Comparison of ENCODE assay signal across 10 mouse cellular contexts in the genomic region with DNA sequence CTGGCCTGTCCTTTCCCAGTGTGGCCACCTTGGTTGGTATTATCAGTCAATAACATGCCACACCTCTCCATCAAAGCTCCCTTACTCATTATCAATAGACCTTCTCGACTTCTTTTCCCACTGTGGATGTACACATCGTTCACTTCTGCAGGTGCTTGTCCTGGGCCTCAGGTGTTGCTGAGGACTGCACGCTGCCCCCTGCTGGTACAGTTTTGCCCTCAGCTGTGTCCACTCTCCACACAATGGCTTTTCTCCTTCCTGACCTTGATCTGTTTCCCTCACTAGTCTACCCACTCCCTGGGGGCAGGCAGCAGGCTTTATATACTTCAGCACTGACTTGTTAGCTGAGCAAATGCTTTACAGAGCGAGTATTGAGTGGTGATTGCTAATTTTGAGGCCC. TPM values are rescaled to one million over a fixed set of nuclear protein-coding genes. Genes with fewer than 3 reads are reported as not detected.
DNase-seq lines count a peak whose midpoint lies in the region; ATAC-seq and TF ChIP-seq lines count a peak whose summit lies in the region.
"Had no signal": no experiment of that assay in that cellular context is flagged by ENCODE, and none has a peak within 500 bp of the region (broad histone marks: within the 10 kb centered on the region; RNA-seq: fewer than 3 reads in every experiment).

No protein-coding gene starts in this region.

- WGBS in hindbrain, postnatal 0 days = 42% methylated on average over 4 of the region's 4 CpGs
- 42% methylated on average over 4 of the region's 4 CpGs for WGBS in hindbrain, embryonic 14.5 days
- 42% methylated on average over 4 of the region's 4 CpGs for WGBS in forebrain, embryonic 14.5 days

- H3K27me3 ChIP-seq in hindbrain, postnatal 0 days (ENCODE audit: insufficient read depth, low read length) = no peaks in the 10 kb centered on the region
- H3K27me3 ChIP-seq in hindbrain, embryonic 14.5 days (ENCODE audit: control insufficient read depth, insufficient read depth, low read length) = no peaks in the 10 kb centered on the region
- no peaks in the 10 kb centered on the region for H3K27me3 ChIP-seq in ES-Bruce4 (ENCODE audit: control insufficient read depth, insufficient read depth, low read length, poor library complexity, severe bottlenecking)
- H3K27me3 ChIP-seq in forebrain, embryonic 14.5 days (replicated peaks; ENCODE audit: control insufficient read depth, insufficient read depth, low read length) = no peaks in the 10 kb centered on the region
- H3K27me3 ChIP-seq: embryonic facial prominence, embryonic 15.5 days had no signal

- TF ChIP-seq POLR2A in ES-Bruce4 (IDR thresholded peaks at IDR 0.05; ENCODE audit: insufficient read depth, low read length) = no peak

- TF ChIP-seq EP300 in ES-Bruce4 (IDR thresholded peaks at IDR 0.05; ENCODE audit: insufficient read depth, low read depth, low read length) = no peak

- H3K4me3 ChIP-seq in hindbrain, postnatal 0 days (ENCODE audit: low read length) = no peak overlapping the region
- H3K4me3 ChIP-seq in hindbrain, embryonic 14.5 days (replicated peaks; ENCODE audit: low read length) = no peak overlapping the region
- H3K4me3 ChIP-seq in ES-Bruce4 (ENCODE audit: low read depth, low read length) = no peak overlapping the region
- H3K4me3 ChIP-seq in forebrain, embryonic 14.5 days (ENCODE audit: low read depth, low read length) = no peak overlapping the region
- H3K4me3 ChIP-seq: embryonic facial prominence, embryonic 15.5 days had no signal

- H3K27ac ChIP-seq in hindbrain, postnatal 0 days = no peak overlapping the region
- H3K27ac ChIP-seq in hindbrain, embryonic 14.5 days = no peak overlapping the region
- no peak overlapping the region for H3K27ac ChIP-seq in ES-Bruce4 (ENCODE audit: insufficient read depth, low read length)
- H3K27ac ChIP-seq in forebrain, embryonic 14.5 days (ENCODE audit: low read depth, low read length) = no peak overlapping the region
- H3K27ac ChIP-seq: embryonic facial prominence, embryonic 15.5 days had no signal

- no peak overlapping the region for H3K9ac ChIP-seq in hindbrain, postnatal 0 days (replicated peaks; ENCODE audit: low read length)
- no peak overlapping the region for H3K9ac ChIP-seq in hindbrain, embryonic 14.5 days
- no peak overlapping the region for H3K9ac ChIP-seq in ES-Bruce4 (ENCODE audit: low read depth, poor library complexity, severe bottlenecking)
- no peak overlapping the region for H3K9ac ChIP-seq in forebrain, embryonic 14.5 days (ENCODE audit: low read length)
- H3K9ac ChIP-seq: embryonic facial prominence, embryonic 15.5 days had no signal

- DNase-seq in hindbrain, postnatal 0 days (ENCODE audit: low spot score) = no peak
- no peak for DNase-seq in hindbrain, embryonic 14.5 days (ENCODE audit: low spot score)
- DNase-seq in embryo, embryonic 10.5 days (ENCODE audit: low spot score) = peak; percentile 30
- DNase-seq in right cerebral cortex, adult 18-20 months = no peak
- DNase-seq in forebrain, embryonic 14.5 days (ENCODE audit: low spot score) = no peak
- no peak for DNase-seq in layer of hippocampus, adult 8-10 months (ENCODE audit: low spot score in 2 of 2)

- no peak overlapping the region for H3K4me2 ChIP-seq in hindbrain, postnatal 0 days (ENCODE audit: low read depth, low read length)
- H3K4me2 ChIP-seq in hindbrain, embryonic 14.5 days (replicated peaks) = no peak overlapping the region
- H3K4me2 ChIP-seq in forebrain, embryonic 14.5 days (ENCODE audit: low read length) = no peak overlapping the region
- H3K4me2 ChIP-seq: embryonic facial prominence, embryonic 15.5 days had no signal

- no peaks in the 10 kb centered on the region for H3K36me3 ChIP-seq in hindbrain, postnatal 0 days (ENCODE audit: insufficient read depth, low read length)
- H3K36me3 ChIP-seq in hindbrain, embryonic 14.5 days (replicated peaks; ENCODE audit: control insufficient read depth, insufficient read depth) = no peaks in the 10 kb centered on the region
- H3K36me3 ChIP-seq in ES-Bruce4 (ENCODE audit: control insufficient read depth, insufficient read depth, low read length, poor library complexity, severe bottlenecking) = no peaks in the 10 kb centered on the region
- H3K36me3 ChIP-seq in forebrain, embryonic 14.5 days (ENCODE audit: control insufficient read depth, insufficient read depth, low read length) = no peaks in the 10 kb centered on the region
- H3K36me3 ChIP-seq: embryonic facial prominence, embryonic 15.5 days had no signal

- peak; percentile 45 for TF ChIP-seq CTCF in hindbrain, postnatal 0 days (IDR thresholded peaks at IDR 0.05; ENCODE audit: low read depth)
- peak; percentile 82 for TF ChIP-seq CTCF in ES-Bruce4 (IDR thresholded peaks at IDR 0.05; ENCODE audit: low read depth, low read length)

- no peaks in the 10 kb centered on the region for H3K9me3 ChIP-seq in hindbrain, postnatal 0 days (ENCODE audit: low read length)
- H3K9me3 ChIP-seq in hindbrain, embryonic 14.5 days (ENCODE audit: control insufficient read depth, low read length) = no peaks in the 10 kb centered on the region
- H3K9me3 ChIP-seq in ES-Bruce4 (replicated peaks; ENCODE audit: control insufficient read depth, insufficient read depth, low read length, poor library complexity, severe bottlenecking) = no peaks in the 10 kb centered on the region
- no peaks in the 10 kb centered on the region for H3K9me3 ChIP-seq in forebrain, embryonic 14.5 days (replicated peaks; ENCODE audit: control insufficient read depth, low read length)
- H3K9me3 ChIP-seq: embryonic facial prominence, embryonic 15.5 days had no signal

- no peak for ATAC-seq in hindbrain, postnatal 0 days
- no peak for ATAC-seq in hindbrain, embryonic 14.5 days (ENCODE audit: low FRiP score)
- ATAC-seq in megakaryocyte progenitor cell, adult 5-6 weeks (replicated peaks; ENCODE audit: poor library complexity) = peak; percentile 69
- ATAC-seq in forebrain, embryonic 14.5 days = no peak

- H3K4me1 ChIP-seq in hindbrain, postnatal 0 days (ENCODE audit: insufficient read depth, low read length) = no peaks in the 10 kb centered on the region
- H3K4me1 ChIP-seq in hindbrain, embryonic 14.5 days (replicated peaks; ENCODE audit: control insufficient read depth, insufficient read depth, low read length) = no peaks in the 10 kb centered on the region
- no peaks in the 10 kb centered on the region for H3K4me1 ChIP-seq in ES-Bruce4 (ENCODE audit: control insufficient read depth, insufficient read depth, low read length)
- H3K4me1 ChIP-seq in forebrain, embryonic 14.5 days (ENCODE audit: control insufficient read depth, insufficient read depth, low read length) = no peaks in the 10 kb centered on the region
- H3K4me1 ChIP-seq: embryonic facial prominence, embryonic 15.5 days had no signal

RNA-seq across cellular contexts. Expression of a gene that starts 1.8 kb away (rescaled TPM):
- total RNA-seq in hindbrain, postnatal 0 days (2014; rRNA removed) = 1.0 and 1.3 TPM in 2 replicates
- 0.95 and 1.4 TPM in 2 replicates for polyA plus RNA-seq in hindbrain, postnatal 0 days (2015; fragmentation: Nextera tagmentation; extraction: Ambion mirVana)
- polyA plus RNA-seq in hindbrain, embryonic 14.5 days (2014; fragmentation: Nextera tagmentation; extraction: Ambion mirVana) = 0.31 and 0.58 TPM in 2 replicates
- polyA plus RNA-seq in ES-Bruce4 (2011; ENCODE audit: insufficient read depth, insufficient read length, low read depth, missing spikeins) = not detected in 2 replicates
- total RNA-seq in megakaryocyte progenitor cell, adult 5-6 weeks (2015) = 30.1 and 37.9 TPM in 2 replicates
- 10.3 and 24.6 TPM in 2 replicates for total RNA-seq in megakaryocyte progenitor cell, adult 5-6 weeks (2017)
- polyA plus RNA-seq in forebrain, embryonic 14.5 days (2014; fragmentation: Nextera tagmentation; extraction: Ambion mirVana) = 0.25 and 0.27 TPM in 2 replicates
- total RNA-seq in layer of hippocampus, adult 8-10 months (2022) = 10 to 100 TPM in 2 of 4 experiments, 1 to 10 TPM in 1, under 1 TPM in 1; 0.70 to 29.8 (median 13.8) TPM

RNA-seq across cellular contexts. Expression of a gene that starts 19.8 kb away (rescaled TPM):
- 0.52 and 0.93 TPM in 2 replicates for total RNA-seq in hindbrain, postnatal 0 days (2014; rRNA removed)
- polyA plus RNA-seq in hindbrain, postnatal 0 days (2015; fragmentation: Nextera tagmentation; extraction: Ambion mirVana) = 4.1 and 5.3 TPM in 2 replicates
- polyA plus RNA-seq in hindbrain, embryonic 14.5 days (2014; fragmentation: Nextera tagmentation; extraction: Ambion mirVana) = 3.9 and 4.2 TPM in 2 replicates
- 2.8 and 4.6 TPM in 2 replicates for polyA plus RNA-seq in ES-Bruce4 (2011; ENCODE audit: insufficient read depth, insufficient read length, low read depth, missing spikeins)
- total RNA-seq in megakaryocyte progenitor cell, adult 5-6 weeks (2015) = 5.0 and 5.6 TPM in 2 replicates
- 11.2 and 17.2 TPM in 2 replicates for total RNA-seq in megakaryocyte progenitor cell, adult 5-6 weeks (2017)
- 0.85 and 1.4 TPM in 2 replicates for polyA plus RNA-seq in forebrain, embryonic 14.5 days (2014; fragmentation: Nextera tagmentation; extraction: Ambion mirVana)
- 10 to 100 TPM in 2 of 4 experiments, 1 to 10 TPM in 2; 1.9 to 25.1 (median 10.1) TPM for total RNA-seq in layer of hippocampus, adult 8-10 months (2022)

RNA-seq across cellular contexts. Expression of a gene that starts 28.4 kb away (rescaled TPM):
- 1.1 and 3.5 TPM in 2 replicates for total RNA-seq in hindbrain, postnatal 0 days (2014; rRNA removed)
- 2.9 and 3.1 TPM in 2 replicates for polyA plus RNA-seq in hindbrain, postnatal 0 days (2015; fragmentation: Nextera tagmentation; extraction: Ambion mirVana)
- polyA plus RNA-seq in hindbrain, embryonic 14.5 days (2014; fragmentation: Nextera tagmentation; extraction: Ambion mirVana) = 0.80 and 1.8 TPM in 2 replicates
- 2.3 and 2.4 TPM in 2 replicates for polyA plus RNA-seq in ES-Bruce4 (2011; ENCODE audit: insufficient read depth, insufficient read length, low read depth, missing spikeins)
- total RNA-seq in megakaryocyte progenitor cell, adult 5-6 weeks (2015) = 50.0 and 61.3 TPM in 2 replicates
- total RNA-seq in megakaryocyte progenitor cell, adult 5-6 weeks (2017) = 45.2 and 81.5 TPM in 2 replicates
- polyA plus RNA-seq in forebrain, embryonic 14.5 days (2014; fragmentation: Nextera tagmentation; extraction: Ambion mirVana) = 1.4 and 2.1 TPM in 2 replicates
- total RNA-seq in layer of hippocampus, adult 8-10 months (2022) = 10 to 100 TPM in 2 of 4 experiments, 1 to 10 TPM in 2; 1.1 to 31.1 (median 11.6) TPM

RNA-seq across cellular contexts. Expression of a gene that starts 39.6 kb away (rescaled TPM):
- total RNA-seq in hindbrain, postnatal 0 days (2014; rRNA removed) = 0.05 and 0.07 TPM in 2 replicates
- 0.10 and 0.20 TPM in 2 replicates for polyA plus RNA-seq in hindbrain, postnatal 0 days (2015; fragmentation: Nextera tagmentation; extraction: Ambion mirVana)
- polyA plus RNA-seq in hindbrain, embryonic 14.5 days (2014; fragmentation: Nextera tagmentation; extraction: Ambion mirVana) = 0.12 and 0.35 TPM in 2 replicates
- polyA plus RNA-seq in ES-Bruce4 (2011; ENCODE audit: insufficient read depth, insufficient read length, low read depth, missing spikeins) = not detected in 2 replicates
- 0.02 TPM in 1 of 2 replicates, not detected in the other for total RNA-seq in megakaryocyte progenitor cell, adult 5-6 weeks (2015)
- not detected in 2 replicates for total RNA-seq in megakaryocyte progenitor cell, adult 5-6 weeks (2017)
- not detected in 2 replicates for polyA plus RNA-seq in forebrain, embryonic 14.5 days (2014; fragmentation: Nextera tagmentation; extraction: Ambion mirVana)
- total RNA-seq in layer of hippocampus, adult 8-10 months (2022) = not detected
- total RNA-seq: heart, postnatal 36 days had no signal
- polyA plus RNA-seq: embryonic facial prominence, embryonic 15.5 days had no signal

RNA-seq across cellular contexts. Expression of a gene that starts 47.1 kb away (rescaled TPM):
- total RNA-seq in hindbrain, postnatal 0 days (2014; rRNA removed) = 0.14 and 0.42 TPM in 2 replicates
- polyA plus RNA-seq in hindbrain, postnatal 0 days (2015; fragmentation: Nextera tagmentation; extraction: Ambion mirVana) = 0.13 and 0.35 TPM in 2 replicates
- polyA plus RNA-seq in hindbrain, embryonic 14.5 days (2014; fragmentation: Nextera tagmentation; extraction: Ambion mirVana) = not detected in 2 replicates
- not detected in 2 replicates for polyA plus RNA-seq in ES-Bruce4 (2011; ENCODE audit: insufficient read depth, insufficient read length, low read depth, missing spikeins)
- total RNA-seq in megakaryocyte progenitor cell, adult 5-6 weeks (2015) = 6.6 and 13.1 TPM in 2 replicates
- total RNA-seq in megakaryocyte progenitor cell, adult 5-6 weeks (2017) = 3.7 and 8.6 TPM in 2 replicates
- 0.18 TPM in 1 of 2 replicates, not detected in the other for polyA plus RNA-seq in forebrain, embryonic 14.5 days (2014; fragmentation: Nextera tagmentation; extraction: Ambion mirVana)
- 1 to 10 TPM in 2 of 4 experiments, under 1 TPM in 1, not detected in 1; 0.69 to 3.3 (median 1.8) TPM for total RNA-seq in layer of hippocampus, adult 8-10 months (2022)
